Mouse (Mus musculus) liver, embryonic 14.5 days (tissue): ENCODE measurements around the gene Ehd2.

ENCODE experiments used
- CTCF ChIP-seq: IDR thresholded peaks from 2 replicates; pipeline ENCODE4 v1.5.1; 2016; ENCODE audit warnings: antibody characterized with exemption, low read depth, control low read depth
- EP300 ChIP-seq: IDR thresholded peaks from 2 replicates; pipeline ENCODE4 v1.6.1; 2016; ENCODE audit warnings: antibody characterized with exemption, low read depth

- TF ChIP-seq EP300: no peak
- TF ChIP-seq CTCF: no peak
These were observed 59.3 kb downstream of the Ehd2 start for GRCm38 (mm10) chr7:15907971-15908590.
